Mouse (Mus musculus) limb, embryonic 15.5 days (tissue): ENCODE results near the gene Naaladl2. TPM values are rescaled to one million over a fixed set of nuclear protein-coding genes. Genes with fewer than 3 reads are reported as not detected.

Source experiments
- ATAC-seq: fragments of 200-750 bp; cut with Nextera tagmentation; 2 replicates; pipeline ENCODE4 v1.8.0; 2017; ENCODE audit warnings: low read depth, moderate TSS enrichment; ENCODE audit not compliant: insufficient number of reproducible peaks, low FRiP score, low TSS enrichment
- H3K27ac ChIP-seq: fragments of 300-500 bp; sonication (generic); 2 replicates; pipeline ENCODE4 v1.5.1; 2015; ENCODE audit warnings: moderate library complexity, mild to moderate bottlenecking, inconsistent platforms
- H3K27me3 ChIP-seq: fragments of 300-500 bp; sonication (generic); 2 replicates; pipeline ENCODE4 v1.6.1; 2015; ENCODE audit warnings: inconsistent platforms
- H3K36me3 ChIP-seq: fragments of 300-500 bp; sonication (generic); 2 replicates; pipeline ENCODE4 v1.6.1; 2015; ENCODE audit warnings: inconsistent platforms
- H3K4me1 ChIP-seq: fragments of 300-500 bp; sonication (generic); 2 replicates; pipeline ENCODE4 v1.6.1; 2015; ENCODE audit warnings: inconsistent platforms
- H3K4me2 ChIP-seq: fragments of 300-500 bp; sonication (generic); 2 replicates; pipeline ENCODE4 v1.6.1; 2015; ENCODE audit warnings: mild to moderate bottlenecking, inconsistent platforms
- H3K4me3 ChIP-seq: fragments of 300-500 bp; sonication (generic); 2 replicates; pipeline ENCODE4 v1.5.1; 2015; ENCODE audit warnings: mild to moderate bottlenecking, inconsistent platforms
- H3K9ac ChIP-seq: fragments of 300-500 bp; sonication (generic); 2 replicates; pipeline ENCODE4 v1.6.1; 2015; ENCODE audit warnings: inconsistent platforms
- H3K9me3 ChIP-seq: fragments of 300-500 bp; sonication (generic); 2 replicates; pipeline ENCODE4 v1.6.1; 2016; ENCODE audit warnings: inconsistent platforms
- WGBS: fragments of 180-500 bp; shearing (Covaris S2); methylation state at CpG from one replicate; pipeline ENCODE4 v1.1.7; 2015; 5-methylcytosine and 5-hydroxymethylcytosine counted together
- polyA plus RNA-seq: library from polyadenylated mRNA; unstranded; fragments of >200 nt; fragmentation: Nextera tagmentation; extraction: Ambion mirVana; gene quantifications from 2 replicates; pipeline ENCODE4 v1.2.1, GENCODE M21; 2015

The Naaladl2 gene
- 2.3 and 2.8 TPM in 2 replicates for polyA plus RNA-seq

DNA sequence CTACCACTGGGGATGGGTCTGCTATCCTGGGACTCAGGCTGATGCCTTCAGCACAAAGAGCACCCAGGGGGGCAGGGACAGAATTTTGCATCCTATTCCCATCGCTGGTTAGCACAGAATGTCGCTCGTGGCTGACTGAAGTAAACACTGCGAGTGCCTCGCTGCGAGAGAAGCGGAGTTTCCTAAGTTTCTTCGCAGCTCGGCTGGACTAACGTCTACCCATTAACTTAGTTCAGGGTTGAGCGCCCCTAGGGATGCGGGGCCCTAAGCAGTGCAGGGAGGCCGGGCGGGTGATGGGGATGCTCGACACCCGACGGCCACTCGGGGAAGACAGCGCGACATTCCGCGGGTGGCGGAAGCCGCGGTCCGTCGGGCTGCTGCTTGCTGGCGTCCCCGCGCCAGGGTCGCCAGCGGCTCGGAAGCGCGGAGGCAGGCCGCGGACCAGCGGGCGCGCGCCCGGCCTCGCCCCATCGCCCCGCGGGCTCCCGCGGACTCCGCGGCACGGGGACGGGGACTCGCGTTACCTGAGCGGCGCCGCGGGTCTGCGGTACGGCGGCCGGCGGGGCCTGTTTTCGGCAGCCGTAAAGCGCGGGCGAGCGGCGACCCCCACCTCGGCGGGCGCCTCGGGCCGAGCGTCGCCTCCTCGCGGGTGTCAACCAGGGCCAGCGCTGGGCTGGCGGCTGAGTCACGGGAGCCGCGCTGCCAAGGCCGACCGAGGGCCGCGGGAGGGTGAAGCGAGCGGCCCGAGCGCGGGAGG lies at the start of gene Naaladl2:
Gene Naaladl2 (minus strand): TSS at position 707 of the 757 bp plus-strand sequence.
- peak within 1 kb of the TSS; percentile 56 for H3K4me2 ChIP-seq
- H3K27me3 ChIP-seq, result no peaks in the 10 kb centered on the region
- peak within 1 kb of the TSS; percentile 76 for H3K9ac ChIP-seq
- peak within 1 kb of the TSS; percentile 96 for H3K27ac ChIP-seq
- H3K4me3 ChIP-seq, result peak within 1 kb of the TSS; percentile 74
- under 1% methylated on average over 93 of the region's 93 CpGs for WGBS
- ATAC-seq, result peak; percentile 80
- no peaks in the 10 kb centered on the region for H3K9me3 ChIP-seq
- H3K36me3 ChIP-seq, result no peaks in the 10 kb centered on the region
- H3K4me1 ChIP-seq, result no peaks in the 10 kb centered on the region; the same call in 1 of the 2 replicates

DNA sequence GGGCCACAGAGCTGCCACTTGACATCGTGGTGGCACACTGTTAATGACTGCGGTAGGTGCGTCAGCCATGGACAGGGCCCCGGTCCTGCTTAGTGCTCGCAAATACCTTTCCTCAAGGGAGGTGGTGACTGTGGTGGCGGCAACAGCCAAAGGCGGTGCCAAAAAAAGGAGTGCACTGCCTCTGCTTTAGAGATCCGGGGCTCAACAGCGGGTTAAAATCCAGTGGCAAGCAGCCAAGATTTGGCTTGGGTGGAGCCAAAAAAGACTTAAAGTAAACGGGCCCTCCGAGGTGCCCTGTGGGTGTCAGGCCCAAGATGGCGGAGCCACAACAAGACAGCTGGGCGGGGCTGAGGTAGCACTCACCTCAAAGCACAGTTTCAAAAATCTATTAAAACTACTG lies 7.7 kb upstream of the Naaladl2 start:
- no peak overlapping the region for H3K27ac ChIP-seq
- H3K4me3 ChIP-seq, result no peak overlapping the region
- H3K36me3 ChIP-seq, result no peaks in the 10 kb centered on the region
- H3K27me3 ChIP-seq, result no peaks in the 10 kb centered on the region
- peaks cover 11% of the 10 kb centered on the region; the same call in 1 of the 2 replicates for H3K9me3 ChIP-seq
- ATAC-seq, result no peak
- no peaks in the 10 kb centered on the region for H3K4me1 ChIP-seq
- 91% methylated on average over 13 of the region's 13 CpGs for WGBS
- no peak overlapping the region for H3K4me2 ChIP-seq
- H3K9ac ChIP-seq, result no peak overlapping the region

GRCm38 (mm10) chr3:25147271-25147670 lies 3.2 kb upstream of the Naaladl2 start:
- peaks cover 11% of the 10 kb centered on the region; the same call in 1 of the 2 replicates for H3K9me3 ChIP-seq
- no peak overlapping the region for H3K4me3 ChIP-seq
- no peaks in the 10 kb centered on the region for H3K27me3 ChIP-seq
- no peaks in the 10 kb centered on the region; the same call in 1 of the 2 replicates for H3K4me1 ChIP-seq
- H3K4me2 ChIP-seq, result no peak overlapping the region
- no peaks in the 10 kb centered on the region for H3K36me3 ChIP-seq
- H3K27ac ChIP-seq, result no peak overlapping the region
- no peak for ATAC-seq
- no peak overlapping the region for H3K9ac ChIP-seq

DNA sequence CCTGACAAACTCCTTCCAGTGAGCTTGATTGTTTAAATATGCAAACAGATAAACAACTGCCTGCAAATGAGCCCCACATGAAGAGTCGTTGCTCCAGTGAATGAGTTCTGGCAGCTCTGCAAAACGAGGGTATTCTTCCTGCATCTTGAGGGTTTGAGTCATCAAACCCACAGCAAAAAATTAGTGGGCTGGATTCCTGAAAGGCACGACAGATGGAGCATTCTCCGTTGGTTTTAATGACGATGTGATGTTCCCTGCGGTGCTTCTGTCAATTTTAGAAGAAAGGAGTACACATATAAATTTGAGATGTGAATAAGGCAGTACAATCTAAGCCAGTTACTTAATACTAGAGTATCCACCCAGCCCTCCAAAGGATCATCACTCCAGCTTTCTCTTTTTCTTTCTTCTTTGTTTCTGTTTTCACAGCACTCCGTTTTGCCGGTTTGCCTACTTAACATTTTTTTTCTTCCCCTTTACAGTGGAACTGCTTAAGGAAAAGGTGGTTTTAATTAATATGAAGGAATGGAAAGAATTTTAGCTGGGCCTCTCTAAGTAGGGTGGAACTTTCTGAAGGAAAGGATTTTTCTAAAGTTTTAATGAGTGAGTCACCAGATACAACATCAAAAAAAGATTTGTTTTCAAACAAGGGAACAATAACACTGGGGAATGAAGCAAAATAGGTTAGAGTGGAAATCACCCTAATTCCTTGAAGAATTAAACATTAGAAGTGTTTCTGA lies 1.1 kb upstream of the Naaladl2 start:
- Histone ChIP-seq H3K36me3 (no peaks in the 10 kb centered on the region), H3K4me3 (peak overlapping the region; percentile 74; the same call in 1 of the 2 replicates), H3K9me3 (peaks cover 4% of the 10 kb centered on the region; the same call in 1 of the 2 replicates), H3K4me1 (no peaks in the 10 kb centered on the region; the same call in 1 of the 2 replicates), H3K9ac (no peak overlapping the region), H3K4me2 (peak overlapping the region; percentile 56), H3K27ac (peak overlapping the region; percentile 96), H3K27me3 (no peaks in the 10 kb centered on the region)
- ATAC-seq, result peak; percentile 59; the same call in 1 of the 2 replicates
- WGBS, result 7% methylated on average over 8 of the region's 8 CpGs

DNA sequence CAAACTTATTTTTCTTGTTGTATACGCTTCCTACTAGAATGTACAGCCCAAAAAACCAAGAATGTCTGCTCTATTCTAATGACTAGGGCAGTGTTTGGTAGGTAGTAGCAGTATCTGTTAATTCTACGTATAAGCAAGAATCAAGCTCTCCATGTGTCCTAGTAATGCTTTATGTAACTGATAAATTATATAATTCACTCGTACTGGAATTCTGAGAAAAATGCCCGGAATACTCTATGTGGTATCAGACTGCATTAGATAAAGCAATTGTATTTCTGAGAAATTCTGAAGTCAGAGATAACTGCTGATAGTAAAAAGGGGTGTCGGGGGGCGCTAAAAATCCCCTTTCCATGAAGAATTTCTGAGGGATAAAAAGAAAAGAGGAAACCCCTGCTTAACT lies 950 bp downstream of the Naaladl2 start:
- Histone ChIP-seq H3K27me3 (no peaks in the 10 kb centered on the region), H3K36me3 (no peaks in the 10 kb centered on the region), H3K4me2 (peak overlapping the region; percentile 56), H3K9me3 (no peaks in the 10 kb centered on the region), H3K27ac (peak overlapping the region; percentile 96), H3K9ac (peak overlapping the region; percentile 76), H3K4me3 (peak overlapping the region; percentile 74), H3K4me1 (no peaks in the 10 kb centered on the region; the same call in 1 of the 2 replicates)
- ATAC-seq, result no peak
- 45% methylated on average over 6 of the region's 6 CpGs for whole genome bisulfite sequencing

DNA sequence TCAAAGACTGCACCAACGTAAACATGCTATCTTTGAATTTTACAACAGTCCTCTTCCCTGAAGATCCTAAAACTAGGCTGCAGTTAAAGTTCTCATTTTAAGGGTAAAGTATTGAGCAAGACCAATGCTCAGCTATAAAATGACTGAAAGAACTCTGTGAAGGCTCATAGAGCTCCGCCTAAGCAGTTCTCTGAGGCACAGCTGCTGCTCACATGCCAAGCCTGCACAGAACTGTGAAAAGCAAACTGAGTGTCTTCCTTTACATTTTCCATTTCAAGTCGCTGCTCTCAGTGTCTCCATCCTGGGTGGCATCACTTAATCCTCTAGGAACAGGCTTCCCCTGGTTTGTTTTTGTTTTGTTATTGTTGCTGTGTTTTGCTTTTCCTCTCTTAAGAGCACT lies 12.2 kb downstream of the Naaladl2 start:
- WGBS, result 12% methylated on average over 3 of the region's 3 CpGs
- Histone ChIP-seq H3K9ac (no peak overlapping the region), H3K4me2 (no peak overlapping the region)

GRCm38 (mm10) chr3:25127864-25128263 lies 16.2 kb downstream of the Naaladl2 start:
- Histone ChIP-seq H3K27me3 (no peaks in the 10 kb centered on the region), H3K9ac (no peak overlapping the region), H3K4me1 (peaks cover 3% of the 10 kb centered on the region), H3K9me3 (no peaks in the 10 kb centered on the region), H3K4me2 (no peak overlapping the region), H3K4me3 (no peak overlapping the region), H3K36me3 (no peaks in the 10 kb centered on the region), H3K27ac (no peak overlapping the region)
- WGBS, result 58% methylated on average over 4 of the region's 4 CpGs
- ATAC-seq, result no peak

More for the DNA sequence above, 12.2 kb downstream of the Naaladl2 start:
- Histone ChIP-seq H3K27me3 (no peaks in the 10 kb centered on the region), H3K9me3 (no peaks in the 10 kb centered on the region), H3K4me3 (no peak overlapping the region), H3K27ac (no peak overlapping the region), H3K36me3 (no peaks in the 10 kb centered on the region), H3K4me1 (no peaks in the 10 kb centered on the region)
- ATAC-seq, result no peak

DNA sequence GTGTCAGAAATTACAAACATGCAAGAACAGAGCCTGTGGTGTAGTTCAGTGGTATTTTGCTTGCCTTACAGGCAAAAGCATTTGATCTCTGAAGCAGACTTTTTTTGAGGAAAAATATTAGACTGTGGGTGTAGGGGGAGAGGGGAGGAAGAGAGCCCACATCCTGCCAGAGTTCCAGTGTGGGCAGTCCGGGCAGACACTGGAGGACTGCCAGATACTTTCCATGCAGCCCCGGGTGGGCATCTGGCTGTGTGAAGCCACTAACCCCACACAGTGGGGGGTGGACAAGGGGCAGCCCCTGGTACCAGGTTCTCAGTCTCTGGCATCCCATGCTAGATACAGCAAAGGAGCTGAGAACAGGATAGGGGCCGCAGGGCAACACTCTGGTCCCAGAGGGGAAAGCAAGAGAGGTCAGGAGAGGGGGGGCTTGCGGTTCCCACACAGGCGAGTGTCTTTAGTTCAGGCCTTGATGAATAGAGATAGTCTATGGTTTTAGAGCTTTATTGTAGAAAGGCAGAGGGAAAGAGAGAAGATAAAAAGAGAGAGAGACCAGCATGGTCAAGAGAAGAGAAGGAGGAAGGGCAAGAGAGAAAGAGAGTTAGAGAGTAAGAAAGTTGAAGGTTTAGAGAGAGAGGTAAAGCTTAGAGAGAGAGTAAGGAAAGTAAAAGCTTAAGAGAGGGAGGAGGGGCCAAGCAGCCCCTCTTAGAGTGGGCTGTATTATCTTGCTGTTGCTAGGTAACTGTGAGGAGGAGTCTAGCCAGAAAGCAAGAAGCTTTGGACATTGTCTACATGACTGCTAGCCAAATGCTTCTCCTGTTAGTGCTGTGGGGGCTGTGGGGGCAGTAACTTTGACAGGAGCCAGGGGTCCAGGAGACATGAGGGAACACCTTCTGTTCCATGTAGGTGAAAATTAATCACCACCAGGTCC lies 18.9 kb downstream of the Naaladl2 start:
- Histone ChIP-seq H3K4me1 (peaks cover 3% of the 10 kb centered on the region), H3K27me3 (no peaks in the 10 kb centered on the region), H3K27ac (no peak overlapping the region), H3K4me2 (no peak overlapping the region), H3K9me3 (no peaks in the 10 kb centered on the region), H3K9ac (no peak overlapping the region), H3K36me3 (no peaks in the 10 kb centered on the region), H3K4me3 (no peak overlapping the region)
- no peak for ATAC-seq
- WGBS, result 56% methylated on average over 5 of the region's 5 CpGs

DNA sequence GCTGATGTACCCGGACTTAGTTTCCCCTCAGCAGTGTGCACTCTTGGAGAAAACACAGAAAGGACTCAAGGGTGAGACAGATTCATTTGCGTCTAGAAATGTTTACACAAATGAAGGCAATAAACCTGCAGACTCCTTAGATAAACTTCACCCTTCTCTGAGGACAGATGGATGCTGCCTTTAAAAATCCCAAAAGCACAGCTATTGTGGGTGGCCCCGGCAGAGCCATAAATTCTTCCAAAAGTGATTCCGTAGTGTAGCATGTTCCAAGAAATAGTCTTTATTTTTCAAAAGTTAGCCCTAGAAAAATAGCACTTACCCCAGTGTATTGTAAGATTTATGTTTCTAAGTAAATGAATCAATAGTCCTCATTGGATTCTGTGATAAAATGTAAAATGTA lies 31.0 kb downstream of the Naaladl2 start:
- H3K9ac ChIP-seq, result no peak overlapping the region
- no peaks in the 10 kb centered on the region for H3K27me3 ChIP-seq
- no peaks in the 10 kb centered on the region for H3K36me3 ChIP-seq
- no peak overlapping the region for H3K4me2 ChIP-seq
- H3K4me1 ChIP-seq, result peaks cover 2% of the 10 kb centered on the region; the same call in 1 of the 2 replicates
- 65% methylated on average over 4 of the region's 4 CpGs for WGBS
- H3K27ac ChIP-seq, result no peak overlapping the region
- no peak for ATAC-seq
- H3K4me3 ChIP-seq, result no peak overlapping the region
- no peaks in the 10 kb centered on the region for H3K9me3 ChIP-seq

DNA sequence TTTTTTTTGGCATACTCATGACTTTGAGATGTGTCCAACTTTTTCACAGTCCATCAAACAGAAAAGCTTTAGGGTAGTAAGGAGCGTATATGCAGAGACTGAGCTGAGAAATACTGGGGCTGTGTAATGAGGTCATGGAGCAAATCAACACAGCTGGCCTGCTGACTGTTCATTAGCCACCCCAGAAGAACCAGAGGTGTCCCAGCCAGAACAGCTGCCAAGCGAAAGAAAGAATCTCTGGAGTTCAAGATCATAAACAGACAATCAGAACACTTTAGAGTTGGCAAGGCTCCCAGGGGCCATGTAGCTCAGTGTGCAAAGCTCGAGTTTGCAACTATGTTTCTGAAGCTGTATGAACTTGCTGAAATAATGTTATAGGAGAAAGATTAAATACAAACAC lies 35.1 kb downstream of the Naaladl2 start:
- Histone ChIP-seq H3K4me2 (no peak overlapping the region), H3K4me1 (peaks cover 2% of the 10 kb centered on the region; the same call in 1 of the 2 replicates), H3K9ac (no peak overlapping the region), H3K4me3 (no peak overlapping the region), H3K9me3 (no peaks in the 10 kb centered on the region), H3K27ac (no peak overlapping the region), H3K36me3 (no peaks in the 10 kb centered on the region), H3K27me3 (no peaks in the 10 kb centered on the region)
- WGBS, result 21% methylated on average over 3 of the region's 3 CpGs
- peak; percentile 79; the same call in 1 of the 2 replicates for ATAC-seq

DNA sequence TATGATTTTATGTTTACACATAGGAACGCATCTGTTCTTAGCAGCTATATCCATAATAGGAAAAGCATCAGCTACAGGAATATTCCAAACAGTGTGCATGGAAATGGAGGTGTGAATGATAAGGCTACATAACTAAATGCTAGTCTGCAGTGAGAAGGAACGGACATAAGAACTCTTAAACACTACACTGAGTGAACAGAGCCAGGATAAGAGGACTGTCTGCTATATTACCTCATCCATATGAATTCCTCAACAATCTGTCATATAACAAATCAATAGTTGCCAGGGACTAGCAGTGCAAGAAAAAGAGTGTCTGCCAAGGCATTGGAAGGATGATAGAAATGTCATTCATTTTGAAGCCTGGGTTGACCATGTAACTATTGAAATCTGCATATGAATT lies 51.1 kb downstream of the Naaladl2 start:
- H3K27me3 ChIP-seq, result no peaks in the 10 kb centered on the region
- H3K4me2 ChIP-seq, result no peak overlapping the region
- H3K9ac ChIP-seq, result no peak overlapping the region
- no peaks in the 10 kb centered on the region for H3K4me1 ChIP-seq
- no peaks in the 10 kb centered on the region for H3K9me3 ChIP-seq
- no peak for ATAC-seq
- no peak overlapping the region for H3K27ac ChIP-seq
- 82% methylated on average over 2 of the region's 2 CpGs for WGBS
- H3K4me3 ChIP-seq, result no peak overlapping the region
- no peaks in the 10 kb centered on the region for H3K36me3 ChIP-seq
